Mouse (Mus musculus) right cerebral cortex, adult 18-20 months (tissue): ENCODE data around the gene Olfr731.

Experiments
- DNase-seq: peaks from one replicate; pipeline ENCODE4 v3.0.0; 2022; ENCODE audit warnings: mixed read lengths

Olfr731 gene

DNA sequence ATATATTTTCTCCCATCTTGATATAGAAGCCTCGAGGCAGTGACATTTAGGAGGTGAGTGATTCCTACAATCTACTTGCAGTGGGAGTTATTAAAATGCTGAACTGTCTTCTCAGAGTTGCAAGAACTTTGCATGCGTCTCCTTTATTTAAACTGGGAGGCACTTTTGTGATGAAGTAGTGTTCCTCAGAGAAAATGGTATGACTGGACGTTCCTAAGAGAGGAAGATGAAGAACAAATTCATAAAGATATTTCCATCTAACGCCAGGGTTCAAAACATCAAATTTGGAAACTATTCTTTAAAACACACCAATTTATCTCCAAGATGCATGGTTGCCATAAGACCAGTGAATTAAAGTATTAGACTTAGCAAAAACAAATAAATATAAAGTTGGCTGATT, at the start of gene Olfr731:
Gene Olfr731, minus strand, starts transcription at position 101 of the 400 bp plus-strand sequence.
- DNase-seq, result no peak

DNA sequence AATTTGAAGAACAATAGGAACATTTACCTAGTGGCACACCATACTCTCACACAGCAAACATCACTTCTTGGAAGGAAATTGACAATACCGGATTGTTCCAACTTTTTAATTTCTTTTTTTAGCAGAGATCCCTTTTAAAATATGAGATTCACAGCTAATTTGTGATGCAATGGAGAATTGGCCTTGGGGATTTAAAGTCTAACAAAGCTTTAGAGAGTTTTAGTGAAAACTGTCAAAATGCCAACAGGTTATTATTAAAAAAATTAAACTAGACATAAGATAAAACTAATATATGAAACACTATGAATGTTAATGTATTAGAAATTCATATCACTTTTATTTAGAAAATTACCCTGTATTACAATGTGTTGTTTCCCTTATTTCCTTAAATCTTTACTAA, 42.4 kb upstream of the Olfr731 start, which contains the start of gene Olfr732:
Gene Olfr732, minus strand, starts transcription at position 101 of the 400 bp plus-strand sequence.
- no peak for DNase-seq

DNA sequence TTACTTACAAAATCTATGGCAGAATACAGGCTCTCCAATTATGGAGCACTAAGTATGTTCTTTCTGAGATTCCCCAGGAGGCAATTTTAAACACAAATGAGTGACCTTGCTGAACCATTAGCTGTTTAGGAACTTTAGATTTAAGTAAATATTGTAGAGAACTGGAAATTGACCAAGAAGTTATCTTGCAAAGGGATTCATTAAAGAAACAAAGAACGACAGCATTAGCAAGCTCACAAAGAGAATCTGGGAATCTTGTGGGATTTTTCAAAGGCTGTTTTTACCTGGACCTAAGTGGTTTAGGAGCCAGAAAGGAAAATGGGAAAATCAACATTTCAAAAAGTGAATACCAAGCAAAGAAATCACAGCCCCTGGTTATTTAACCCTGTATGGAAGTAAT, 53.6 kb downstream of the Olfr731 start, which contains the start of gene Olfr730:
Gene Olfr730, minus strand, starts transcription at position 101 of the 400 bp plus-strand sequence.
- DNase-seq, result no peak
